Mouse (Mus musculus): ENCODE measurements around the gene Slc36a2.
"Not testable (repeated sequence)": the region's sequence is repeated elsewhere in the genome, so short reads cannot be mapped to it uniquely, and the experiment has no call there.

Slc36a2 gene

GRCm38 (mm10) chr11:55133204-55133603 lies 51.7 kb downstream of the Slc36a2 start:
- DNase-seq (ENCODE audit: low read depth, low spot score): no peak

GRCm38 (mm10) chr11:55131946-55132345 lies 52.9 kb downstream of the Slc36a2 start:
- DNase-seq (ENCODE audit: low read depth, low spot score): no peak

- no peak for DNase-seq (ENCODE audit: low read depth, low spot score)
Measured at GRCm38 (mm10) chr11:55131077-55131742, 53.7 kb downstream of the Slc36a2 start.

GRCm38 (mm10) chr11:55128411-55128810 lies 56.5 kb downstream of the Slc36a2 start:
- no peak for DNase-seq (ENCODE audit: low read depth, low spot score)

GRCm38 (mm10) chr11:55127937-55128336 lies 56.9 kb downstream of the Slc36a2 start:
- DNase-seq (ENCODE audit: low read depth, low spot score): no peak

DNA sequence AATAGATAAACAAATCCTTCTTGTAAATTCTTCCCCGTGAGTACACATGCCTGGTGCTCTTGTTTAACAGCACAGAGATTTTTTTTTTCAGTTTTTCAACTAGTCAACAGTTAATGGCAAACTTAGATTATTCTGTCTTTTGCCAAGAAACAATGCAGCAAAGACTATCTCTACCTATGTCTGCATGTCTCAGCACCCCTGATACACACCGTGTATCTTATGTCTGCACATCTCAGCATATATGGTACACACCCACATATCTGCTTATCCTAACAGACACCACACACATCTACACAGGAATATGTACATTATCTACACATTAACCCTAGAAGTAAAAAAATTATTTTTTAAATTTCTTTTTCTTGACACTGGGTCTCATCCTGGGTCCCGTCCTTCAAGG lies 58.2 kb downstream of the Slc36a2 start:
- DNase-seq (ENCODE audit: low read depth, low spot score): no peak

DNA sequence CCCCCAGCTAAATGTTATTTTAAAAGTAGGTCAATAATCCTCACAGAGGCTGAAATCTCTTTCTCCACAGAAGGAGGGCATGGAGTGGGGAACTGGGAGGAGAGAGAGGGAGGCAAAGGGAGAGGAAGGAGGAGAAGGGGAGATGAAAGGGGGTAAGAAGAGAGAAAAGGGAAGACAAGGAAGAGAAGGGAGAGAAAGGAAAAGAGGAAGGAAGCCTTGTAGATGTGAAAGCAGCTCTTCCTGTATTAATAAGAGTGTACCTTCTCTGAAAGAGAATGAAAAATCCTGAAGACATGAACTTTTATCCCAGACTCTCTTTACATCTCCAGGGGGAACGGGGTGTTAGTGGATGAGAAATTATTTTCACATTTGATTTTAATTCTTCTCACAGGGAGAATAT lies 63.4 kb downstream of the Slc36a2 start:
- DNase-seq (ENCODE audit: low read depth, low spot score): no peak

DNA sequence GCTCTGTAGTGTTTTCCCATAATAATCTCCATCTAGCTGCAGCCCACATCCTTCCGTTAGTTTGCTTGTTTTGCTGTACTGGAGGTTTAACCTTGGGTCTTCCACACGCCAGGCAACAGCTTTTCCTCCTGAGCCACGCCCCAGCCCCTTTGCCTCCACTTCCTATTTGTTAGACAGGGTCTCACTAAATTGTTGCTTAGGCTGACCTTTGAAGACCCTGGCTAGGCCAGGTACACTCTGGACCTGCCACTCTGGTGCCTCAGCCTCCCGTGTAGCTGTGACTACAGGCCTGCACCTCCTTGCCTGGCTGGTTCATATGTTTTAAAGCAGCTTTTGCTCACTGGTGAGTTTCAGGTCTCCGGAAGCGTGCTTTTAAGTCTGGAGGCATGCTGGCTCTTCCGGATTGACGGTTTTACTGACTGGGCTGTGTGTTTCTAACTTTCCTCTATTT lies 64.0 kb downstream of the Slc36a2 start:
- DNase-seq (ENCODE audit: low read depth, low spot score): no peak

GRCm38 (mm10) chr11:55120279-55120678 lies 64.6 kb downstream of the Slc36a2 start:
- no peak for DNase-seq (ENCODE audit: low read depth, low spot score)

GRCm38 (mm10) chr11:55117031-55117430 lies 67.8 kb downstream of the Slc36a2 start:
- DNase-seq (ENCODE audit: low read depth, low spot score): no peak

DNA sequence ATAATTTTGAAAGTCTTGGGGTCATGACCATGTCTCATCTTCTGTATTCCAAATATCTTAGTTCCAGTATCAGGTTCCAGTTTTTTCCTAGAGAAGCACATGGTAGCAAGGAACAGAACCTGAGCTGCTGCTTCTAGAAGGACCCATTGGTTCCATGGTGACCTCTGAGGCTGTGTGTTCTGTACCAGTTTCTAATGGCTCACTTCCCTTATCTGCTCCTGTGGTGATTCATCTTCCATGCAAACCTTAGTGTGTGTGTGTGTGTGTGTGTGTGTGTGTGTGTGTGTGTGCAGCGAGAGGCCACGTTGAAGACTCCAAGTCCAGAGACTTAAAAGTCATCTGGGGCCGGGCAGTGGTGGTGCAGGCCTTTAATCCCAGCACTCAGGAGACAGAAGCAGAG lies 68.9 kb downstream of the Slc36a2 start:
- DNase-seq (ENCODE audit: low read depth, low spot score): no peak

- DNase-seq (ENCODE audit: low read depth, low spot score): no peak
Measured at GRCm38 (mm10) chr11:55114291-55114690, 70.6 kb downstream of the Slc36a2 start.

- not testable (repeated sequence) for DNase-seq (ENCODE audit: low read depth, low spot score)
Measured at GRCm38 (mm10) chr11:55113861-55114250, 71.0 kb downstream of the Slc36a2 start.

- no peak for DNase-seq (ENCODE audit: low read depth, low spot score)
Measured at GRCm38 (mm10) chr11:55113209-55113860, 71.5 kb downstream of the Slc36a2 start.

GRCm38 (mm10) chr11:55110566-55111169 lies 74.2 kb downstream of the Slc36a2 start:
- DNase-seq (ENCODE audit: low read depth, low spot score): no peak

DNA sequence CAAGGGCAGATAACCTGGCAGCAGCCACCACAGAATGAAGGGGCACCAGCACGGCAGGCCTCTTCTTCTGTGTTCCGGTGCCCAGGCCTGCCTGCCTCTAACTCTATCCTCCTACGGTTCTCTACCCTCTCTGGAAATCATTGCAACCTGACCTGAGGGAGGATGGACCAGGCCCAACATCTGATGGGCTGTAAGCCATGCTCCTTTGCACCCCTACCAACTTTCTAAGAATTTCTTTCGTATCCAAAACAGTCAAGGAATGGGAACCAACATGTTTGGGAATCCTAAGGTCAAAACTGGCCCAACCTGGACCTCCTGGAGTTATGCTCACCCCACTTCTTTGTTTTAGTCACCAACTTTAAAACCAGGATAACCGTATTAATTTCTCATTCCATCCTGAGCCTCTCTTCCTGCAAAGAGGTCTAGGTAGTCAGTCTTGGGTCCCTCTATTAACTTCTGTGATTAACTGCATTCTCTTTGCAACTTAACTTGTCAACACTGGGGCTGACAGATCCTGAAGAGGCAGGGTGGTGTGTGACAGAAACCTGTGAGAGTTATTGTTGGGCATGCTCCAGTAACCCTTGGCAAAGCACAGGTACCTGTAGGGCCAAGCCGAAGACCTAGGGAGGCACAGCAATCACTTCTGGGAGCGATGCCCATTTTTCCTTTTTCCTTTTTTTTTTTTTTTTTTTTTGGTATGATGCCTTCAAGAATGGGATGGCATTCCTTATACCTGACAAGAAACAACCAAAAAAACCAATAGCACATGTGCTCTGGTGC lies 75.2 kb downstream of the Slc36a2 start:
- no peak for DNase-seq (ENCODE audit: low read depth, low spot score)

Measured in mesoderm, embryonic 11.5 days (tissue).